Mouse (Mus musculus) kidney, embryonic 14.5 days (tissue): ENCODE data around the gene Itpr3. TPM values are rescaled to one million over a fixed set of nuclear protein-coding genes. Genes with fewer than 3 reads are reported as not detected.

ENCODE experiments used
- ATAC-seq: fragments of 200-750 bp; cut with Nextera tagmentation; 2 replicates; pipeline ENCODE4 v1.8.0; 2017; ENCODE audit warnings: moderate number of reproducible peaks, mild to moderate bottlenecking, moderate TSS enrichment, moderate library complexity; ENCODE audit not compliant: low FRiP score, low TSS enrichment
- H3K27ac ChIP-seq: fragments of 300-500 bp; sonication (generic); 2 replicates; pipeline ENCODE4 v1.5.1; 2014; ENCODE audit warnings: low read depth, mild to moderate bottlenecking, low read length, moderate library complexity, mixed read lengths
- H3K27me3 ChIP-seq: fragments of 300-500 bp; sonication (generic); 2 replicates; pipeline ENCODE4 v1.6.1; 2014; ENCODE audit warnings: mild to moderate bottlenecking, low read length; ENCODE audit not compliant: control insufficient read depth, insufficient read depth
- H3K36me3 ChIP-seq: fragments of 300-500 bp; sonication (generic); 2 replicates; pipeline ENCODE4 v1.6.1; 2014; ENCODE audit warnings: low read length, mixed read lengths; ENCODE audit not compliant: control insufficient read depth, insufficient read depth
- H3K4me1 ChIP-seq: fragments of 300-500 bp; sonication (generic); 2 replicates; pipeline ENCODE4 v1.6.1; 2014; ENCODE audit warnings: low read length, mixed read lengths; ENCODE audit not compliant: control insufficient read depth, insufficient read depth
- H3K4me2 ChIP-seq: fragments of 300-500 bp; sonication (generic); replicated peaks from 2 replicates; pipeline ENCODE4 v1.6.1; 2014; ENCODE audit warnings: low read depth, mild to moderate bottlenecking, low read length
- H3K4me3 ChIP-seq: fragments of 300-500 bp; sonication (generic); 2 replicates; pipeline ENCODE4 v1.5.1; 2014; ENCODE audit warnings: mild to moderate bottlenecking, low read length
- H3K9ac ChIP-seq: fragments of 300-500 bp; sonication (generic); 2 replicates; pipeline ENCODE4 v1.6.1; 2014; ENCODE audit warnings: low read depth, mild to moderate bottlenecking, low read length, moderate library complexity
- H3K9me3 ChIP-seq: fragments of 300-500 bp; sonication (generic); 2 replicates; pipeline ENCODE4 v1.6.1; 2016; ENCODE audit warnings: low read length; ENCODE audit not compliant: control insufficient read depth
- WGBS: fragments of 180-500 bp; shearing (Covaris S2); extraction: QIAGEN DNeasy Blood & Tissue Kit; methylation state at CpG from one replicate; pipeline ENCODE4 v1.1.7; 2014; 5-methylcytosine and 5-hydroxymethylcytosine counted together
- polyA plus RNA-seq: library from polyadenylated mRNA; unstranded; fragments of >200 nt; fragmentation: Nextera tagmentation; extraction: Ambion mirVana; gene quantifications from 2 replicates; pipeline ENCODE4 v1.2.1, GENCODE M21; 2014

Gene Itpr3
- polyA plus RNA-seq, 1 experiment from 2014 or later, result 9.9 TPM

- Histone ChIP-seq H3K4me3 (no peak overlapping the region), H3K27ac (no peak overlapping the region), H3K27me3 (no peaks in the 10 kb centered on the region), H3K4me2 (no peak overlapping the region), H3K4me1 (peaks cover 26% of the 10 kb centered on the region), H3K9me3 (no peaks in the 10 kb centered on the region), H3K36me3 (no peaks in the 10 kb centered on the region), H3K9ac (no peak overlapping the region)
- no peak for ATAC-seq
- 67% methylated on average over 4 of the region's 4 CpGs for WGBS
These were observed 87.0 kb downstream of the Itpr3 start for GRCm38 (mm10) chr17:27144152-27144551.

GRCm38 (mm10) chr17:27146323-27146923, 89.3 kb downstream of the Itpr3 start:
- Histone ChIP-seq H3K9me3 (no peaks in the 10 kb centered on the region), H3K4me2 (peak overlapping the region; percentile 1; the same call in 1 of the 2 replicates), H3K27ac (no peak overlapping the region), H3K36me3 (no peaks in the 10 kb centered on the region), H3K27me3 (no peaks in the 10 kb centered on the region), H3K4me3 (no peak overlapping the region), H3K4me1 (peaks cover 20% of the 10 kb centered on the region), H3K9ac (no peak overlapping the region)
- peak; percentile 45; the same call in 1 of the 2 replicates for ATAC-seq
- 9% methylated on average over 8 of the region's 8 CpGs for WGBS

GRCm38 (mm10) chr17:27150871-27151270, 93.8 kb downstream of the Itpr3 start:
- Histone ChIP-seq H3K9ac (no peak overlapping the region), H3K36me3 (no peaks in the 10 kb centered on the region), H3K4me1 (peaks cover 14% of the 10 kb centered on the region; the same call in 1 of the 2 replicates), H3K4me2 (no peak overlapping the region), H3K27ac (no peak overlapping the region), H3K4me3 (no peak overlapping the region), H3K27me3 (no peaks in the 10 kb centered on the region), H3K9me3 (no peaks in the 10 kb centered on the region)
- whole genome bisulfite sequencing, result 62% methylated on average over 7 of the region's 7 CpGs
- ATAC-seq, result no peak

DNA sequence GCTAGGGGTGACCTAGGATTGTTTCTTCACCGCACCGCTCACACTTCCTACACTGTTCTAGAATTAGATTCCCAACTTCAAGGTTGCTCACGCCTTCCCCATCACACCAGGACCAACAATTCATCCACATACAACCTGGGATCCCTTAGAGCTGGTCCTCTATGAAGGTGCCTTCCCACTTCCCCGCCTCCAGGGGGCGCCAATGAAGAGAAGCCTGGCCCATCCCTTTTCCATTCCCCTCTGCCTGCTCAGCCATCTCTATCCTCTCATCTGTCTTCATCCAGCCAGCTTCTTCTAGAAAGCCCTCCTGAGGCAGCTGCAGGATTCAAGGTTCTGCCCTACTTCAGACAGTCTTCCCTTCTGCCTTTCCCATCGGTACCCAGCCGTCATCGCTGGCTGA, 94.3 kb downstream of the Itpr3 start:
- no peaks in the 10 kb centered on the region for H3K36me3 ChIP-seq
- WGBS, result 70% methylated on average over 8 of the region's 8 CpGs
- H3K9me3 ChIP-seq, result no peaks in the 10 kb centered on the region
- H3K27ac ChIP-seq, result no peak overlapping the region
- no peak overlapping the region for H3K9ac ChIP-seq
- H3K27me3 ChIP-seq, result no peaks in the 10 kb centered on the region
- H3K4me3 ChIP-seq, result no peak overlapping the region
- ATAC-seq, result no peak
- no peak overlapping the region for H3K4me2 ChIP-seq
- peaks cover 11% of the 10 kb centered on the region; the same call in 1 of the 2 replicates for H3K4me1 ChIP-seq

- H3K9ac ChIP-seq, result no peak overlapping the region
- H3K36me3 ChIP-seq, result no peaks in the 10 kb centered on the region
- no peak for ATAC-seq
- H3K4me1 ChIP-seq, result peaks cover 7% of the 10 kb centered on the region; the same call in 1 of the 2 replicates
- no peak overlapping the region for H3K27ac ChIP-seq
- H3K4me2 ChIP-seq, result no peak overlapping the region
- H3K4me3 ChIP-seq, result no peak overlapping the region
- no peaks in the 10 kb centered on the region for H3K9me3 ChIP-seq
- 43% methylated on average over 8 of the region's 8 CpGs for WGBS
- H3K27me3 ChIP-seq, result no peaks in the 10 kb centered on the region
These were observed 96.0 kb downstream of the Itpr3 start for GRCm38 (mm10) chr17:27152976-27153723.

DNA sequence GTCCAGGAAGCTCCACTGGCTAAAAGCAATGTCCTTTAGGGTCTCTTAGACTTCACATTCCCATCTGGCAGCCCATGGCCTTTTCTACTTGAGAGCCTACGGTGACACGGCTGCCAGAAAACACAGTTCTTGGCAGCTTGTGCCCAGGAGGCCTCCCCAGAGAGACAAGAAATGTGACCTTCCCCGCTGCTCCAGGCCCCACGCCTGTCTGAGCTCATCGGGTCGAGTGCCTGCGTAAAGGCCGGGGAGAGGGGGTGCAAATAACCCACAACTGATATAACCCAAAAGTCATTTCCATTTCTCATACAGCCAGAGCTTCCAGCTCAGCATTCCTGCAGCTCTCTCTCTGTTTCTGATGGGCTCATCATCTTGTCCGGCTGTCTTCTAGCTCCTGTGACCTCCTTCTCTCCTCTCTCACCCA, 96.7 kb downstream of the Itpr3 start:
- Histone ChIP-seq H3K4me1 (peaks cover 7% of the 10 kb centered on the region; the same call in 1 of the 2 replicates), H3K27ac (no peak overlapping the region), H3K27me3 (no peaks in the 10 kb centered on the region), H3K4me3 (no peak overlapping the region), H3K4me2 (no peak overlapping the region), H3K9me3 (no peaks in the 10 kb centered on the region), H3K9ac (no peak overlapping the region), H3K36me3 (no peaks in the 10 kb centered on the region)
- no peak for ATAC-seq
- 51% methylated on average over 9 of the region's 9 CpGs for WGBS

- Histone ChIP-seq H3K9ac (no peak overlapping the region), H3K4me1 (peaks cover 7% of the 10 kb centered on the region; the same call in 1 of the 2 replicates), H3K36me3 (no peaks in the 10 kb centered on the region), H3K27me3 (no peaks in the 10 kb centered on the region), H3K27ac (no peak overlapping the region), H3K4me3 (no peak overlapping the region), H3K9me3 (no peaks in the 10 kb centered on the region), H3K4me2 (no peak overlapping the region)
- ATAC-seq, result no peak
- 89% methylated on average over 14 of the region's 14 CpGs for WGBS
These were observed 97.2 kb downstream of the Itpr3 start for GRCm38 (mm10) chr17:27154256-27154655.

DNA sequence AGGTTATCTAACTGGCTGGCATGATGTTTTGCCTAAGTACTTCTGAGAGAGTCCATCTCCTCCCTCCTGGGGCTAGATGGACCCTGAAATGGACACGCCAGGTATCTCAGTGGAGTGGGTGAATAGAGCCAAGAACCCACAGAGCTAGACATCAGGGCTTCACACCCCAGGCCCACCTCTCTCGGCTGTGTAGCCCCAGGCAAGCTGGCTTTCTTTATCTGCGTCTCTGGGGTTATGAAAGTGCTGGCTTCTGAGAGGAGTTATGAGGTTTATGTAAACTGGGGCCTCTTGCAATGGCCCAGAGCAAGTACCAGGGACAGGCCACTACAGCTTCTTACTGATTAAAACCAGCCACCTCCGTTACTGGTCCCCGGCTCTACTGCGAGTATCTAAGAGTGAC, 97.8 kb downstream of the Itpr3 start:
- Histone ChIP-seq H3K9me3 (no peaks in the 10 kb centered on the region), H3K36me3 (no peaks in the 10 kb centered on the region), H3K4me1 (peaks cover 7% of the 10 kb centered on the region; the same call in 1 of the 2 replicates), H3K4me2 (no peak overlapping the region), H3K27me3 (no peaks in the 10 kb centered on the region), H3K4me3 (no peak overlapping the region), H3K9ac (no peak overlapping the region), H3K27ac (no peak overlapping the region)
- no peak for ATAC-seq
- WGBS, result 89% methylated on average over 6 of the region's 6 CpGs

- no peak for ATAC-seq
- peaks cover 7% of the 10 kb centered on the region; the same call in 1 of the 2 replicates for H3K4me1 ChIP-seq
- H3K9ac ChIP-seq, result no peak overlapping the region
- 57% methylated on average over 8 of the region's 8 CpGs for WGBS
- no peaks in the 10 kb centered on the region for H3K9me3 ChIP-seq
- H3K4me2 ChIP-seq, result no peak overlapping the region
- H3K36me3 ChIP-seq, result no peaks in the 10 kb centered on the region
- H3K27ac ChIP-seq, result no peak overlapping the region
- H3K4me3 ChIP-seq, result no peak overlapping the region
- no peaks in the 10 kb centered on the region for H3K27me3 ChIP-seq
These were observed 98.6 kb downstream of the Itpr3 start for GRCm38 (mm10) chr17:27155752-27156151.
